Mouse (Mus musculus): Measurements from ENCODE around the gene Uqcc3. TPM values are rescaled to one million over a fixed set of nuclear protein-coding genes. Genes with fewer than 3 reads are reported as not detected.
A peak's percentile ranks its signal among the peaks of the same experiment; 100 is the strongest.

Uqcc3 gene
- polyA plus RNA-seq, 1 experiment from 2014 or later = 60.6 TPM

GRCm38 (mm10) chr19:8920073-8920736 lies 39.5 kb upstream of the Uqcc3 start, which contains the start of gene B3gat3:
Gene B3gat3, plus strand, starts transcription at chr19:8920374.
- H3K27me3 ChIP-seq (ENCODE audit: control insufficient read depth, insufficient read depth, low read length) = no peaks in the 10 kb centered on the region
- H3K4me1 ChIP-seq (replicated peaks; ENCODE audit: control insufficient read depth, insufficient read depth, low read length) = peaks cover 17% of the 10 kb centered on the region
- ATAC-seq (ENCODE audit: low FRiP score) (peak; percentile 98), DNase-seq (ENCODE audit: low spot score) (peak; percentile 89)
- peak within 1 kb of the TSS; percentile 84 for H3K27ac ChIP-seq
- WGBS = 3% methylated on average over 40 of the region's 50 CpGs
- H3K9me3 ChIP-seq (ENCODE audit: control insufficient read depth, low read length) = no peaks in the 10 kb centered on the region
- peak within 1 kb of the TSS; percentile 69 for H3K4me2 ChIP-seq (replicated peaks)
- H3K36me3 ChIP-seq (replicated peaks; ENCODE audit: control insufficient read depth, insufficient read depth) = peaks cover 34% of the 10 kb centered on the region
- H3K4me3 ChIP-seq (replicated peaks; ENCODE audit: low read length) = peak within 1 kb of the TSS; percentile 93
- peak within 1 kb of the TSS; percentile 89 for H3K9ac ChIP-seq

- no peaks in the 10 kb centered on the region for H3K9me3 ChIP-seq (ENCODE audit: control insufficient read depth, low read length)
- peak overlapping the region; percentile 93 for H3K4me3 ChIP-seq (replicated peaks; ENCODE audit: low read length)
- H3K36me3 ChIP-seq (replicated peaks; ENCODE audit: control insufficient read depth, insufficient read depth) = peaks cover 38% of the 10 kb centered on the region
- ATAC-seq (ENCODE audit: low FRiP score) = no peak
- DNase-seq (ENCODE audit: low spot score) = no peak
- H3K4me1 ChIP-seq (replicated peaks; ENCODE audit: control insufficient read depth, insufficient read depth, low read length) = peaks cover 17% of the 10 kb centered on the region
- H3K9ac ChIP-seq = peak overlapping the region; percentile 89; the same call in 1 of the 2 replicates
- WGBS = 73% methylated on average over 6 of the region's 6 CpGs
- H3K27ac ChIP-seq = peak overlapping the region; percentile 84
- no peaks in the 10 kb centered on the region for H3K27me3 ChIP-seq (ENCODE audit: control insufficient read depth, insufficient read depth, low read length)
- H3K4me2 ChIP-seq (replicated peaks) = peak overlapping the region; percentile 69
Observed at GRCm38 (mm10) chr19:8919684-8920072, 39.0 kb upstream of the Uqcc3 start.

GRCm38 (mm10) chr19:8919000-8919399 lies 38.3 kb upstream of the Uqcc3 start:
- Histone ChIP-seq H3K9ac (no peak overlapping the region), H3K27me3 (ENCODE audit: control insufficient read depth, insufficient read depth, low read length) (no peaks in the 10 kb centered on the region), H3K27ac (no peak overlapping the region), H3K4me3 (replicated peaks; ENCODE audit: low read length) (peak overlapping the region; percentile 93; the same call in 1 of the 2 replicates), H3K4me1 (replicated peaks; ENCODE audit: control insufficient read depth, insufficient read depth, low read length) (peaks cover 17% of the 10 kb centered on the region), H3K36me3 (replicated peaks; ENCODE audit: control insufficient read depth, insufficient read depth) (peaks cover 44% of the 10 kb centered on the region), H3K4me2 (replicated peaks) (no peak overlapping the region), H3K9me3 (ENCODE audit: control insufficient read depth, low read length) (no peaks in the 10 kb centered on the region)
- ATAC-seq (ENCODE audit: low FRiP score) (no peak), DNase-seq (ENCODE audit: low spot score) (no peak)
- 94% methylated on average over 3 of the region's 3 CpGs for WGBS

GRCm38 (mm10) chr19:8914212-8914611 lies 33.5 kb upstream of the Uqcc3 start:
- 98% methylated on average over 3 of the region's 3 CpGs for WGBS
- Histone ChIP-seq H3K27me3 (ENCODE audit: control insufficient read depth, insufficient read depth, low read length) (no peaks in the 10 kb centered on the region), H3K27ac (no peak overlapping the region), H3K4me1 (replicated peaks; ENCODE audit: control insufficient read depth, insufficient read depth, low read length) (no peaks in the 10 kb centered on the region), H3K9ac (no peak overlapping the region), H3K36me3 (replicated peaks; ENCODE audit: control insufficient read depth, insufficient read depth) (peaks cover 80% of the 10 kb centered on the region), H3K4me3 (replicated peaks; ENCODE audit: low read length) (no peak overlapping the region), H3K4me2 (replicated peaks) (no peak overlapping the region), H3K9me3 (ENCODE audit: control insufficient read depth, low read length) (no peaks in the 10 kb centered on the region)
- ATAC-seq (ENCODE audit: low FRiP score) = no peak
- DNase-seq (ENCODE audit: low spot score) = no peak

- no peak overlapping the region for H3K4me2 ChIP-seq (replicated peaks)
- no peaks in the 10 kb centered on the region for H3K4me1 ChIP-seq (replicated peaks; ENCODE audit: control insufficient read depth, insufficient read depth, low read length)
- no peaks in the 10 kb centered on the region for H3K27me3 ChIP-seq (ENCODE audit: control insufficient read depth, insufficient read depth, low read length)
- no peak for ATAC-seq (ENCODE audit: low FRiP score)
- H3K4me3 ChIP-seq (replicated peaks; ENCODE audit: low read length) = no peak overlapping the region
- H3K9ac ChIP-seq = no peak overlapping the region
- DNase-seq (ENCODE audit: low spot score) = no peak
- WGBS = 93% methylated on average over 5 of the region's 5 CpGs
- no peaks in the 10 kb centered on the region for H3K9me3 ChIP-seq (ENCODE audit: control insufficient read depth, low read length)
- no peak overlapping the region for H3K27ac ChIP-seq
- peaks cover 100% of the 10 kb centered on the region for H3K36me3 ChIP-seq (replicated peaks; ENCODE audit: control insufficient read depth, insufficient read depth)
Observed at GRCm38 (mm10) chr19:8911810-8912209, 31.1 kb upstream of the Uqcc3 start.

- H3K36me3 ChIP-seq (replicated peaks; ENCODE audit: control insufficient read depth, insufficient read depth) = peaks cover 99% of the 10 kb centered on the region
- no peaks in the 10 kb centered on the region for H3K27me3 ChIP-seq (ENCODE audit: control insufficient read depth, insufficient read depth, low read length)
- H3K4me2 ChIP-seq (replicated peaks) = no peak overlapping the region
- ATAC-seq (ENCODE audit: low FRiP score) (no peak), DNase-seq (ENCODE audit: low spot score) (no peak)
- no peak overlapping the region for H3K9ac ChIP-seq
- no peak overlapping the region for H3K4me3 ChIP-seq (replicated peaks; ENCODE audit: low read length)
- no peaks in the 10 kb centered on the region for H3K9me3 ChIP-seq (ENCODE audit: control insufficient read depth, low read length)
- 93% methylated on average over 6 of the region's 6 CpGs for WGBS
- no peak overlapping the region for H3K27ac ChIP-seq
- no peaks in the 10 kb centered on the region for H3K4me1 ChIP-seq (replicated peaks; ENCODE audit: control insufficient read depth, insufficient read depth, low read length)
Observed at GRCm38 (mm10) chr19:8908531-8908930, 27.8 kb upstream of the Uqcc3 start.

GRCm38 (mm10) chr19:8903412-8903811 lies 22.7 kb upstream of the Uqcc3 start:
- no peak overlapping the region for H3K4me3 ChIP-seq (replicated peaks; ENCODE audit: low read length)
- ATAC-seq (ENCODE audit: low FRiP score) (no peak), DNase-seq (ENCODE audit: low spot score) (no peak)
- H3K27ac ChIP-seq = no peak overlapping the region
- H3K27me3 ChIP-seq (ENCODE audit: control insufficient read depth, insufficient read depth, low read length) = no peaks in the 10 kb centered on the region
- no peak overlapping the region for H3K9ac ChIP-seq
- no peaks in the 10 kb centered on the region for H3K9me3 ChIP-seq (ENCODE audit: control insufficient read depth, low read length)
- H3K4me1 ChIP-seq (replicated peaks; ENCODE audit: control insufficient read depth, insufficient read depth, low read length) = peaks cover 9% of the 10 kb centered on the region
- 98% methylated on average over 5 of the region's 5 CpGs for WGBS
- H3K36me3 ChIP-seq (replicated peaks; ENCODE audit: control insufficient read depth, insufficient read depth) = peaks cover 62% of the 10 kb centered on the region
- no peak overlapping the region for H3K4me2 ChIP-seq (replicated peaks)

- Histone ChIP-seq H3K27me3 (ENCODE audit: control insufficient read depth, insufficient read depth, low read length) (no peaks in the 10 kb centered on the region), H3K36me3 (replicated peaks; ENCODE audit: control insufficient read depth, insufficient read depth) (peaks cover 38% of the 10 kb centered on the region), H3K9me3 (ENCODE audit: control insufficient read depth, low read length) (no peaks in the 10 kb centered on the region), H3K4me3 (replicated peaks; ENCODE audit: low read length) (peak overlapping the region; percentile 81), H3K4me1 (replicated peaks; ENCODE audit: control insufficient read depth, insufficient read depth, low read length) (peaks cover 17% of the 10 kb centered on the region), H3K9ac (peak overlapping the region; percentile 89), H3K27ac (no peak overlapping the region), H3K4me2 (replicated peaks) (peak overlapping the region; percentile 95)
- DNase-seq (ENCODE audit: low spot score) (no peak), ATAC-seq (ENCODE audit: low FRiP score) (no peak)
- WGBS = 69% methylated on average over 3 of the region's 3 CpGs
Observed at GRCm38 (mm10) chr19:8899079-8899478, 18.4 kb upstream of the Uqcc3 start.

GRCm38 (mm10) chr19:8898576-8898975 lies 17.9 kb upstream of the Uqcc3 start:
- H3K9me3 ChIP-seq (ENCODE audit: control insufficient read depth, low read length) = no peaks in the 10 kb centered on the region
- ATAC-seq (ENCODE audit: low FRiP score) = no peak
- no peak for DNase-seq (ENCODE audit: low spot score)
- WGBS = 13% methylated on average over 13 of the region's 13 CpGs
- H3K4me3 ChIP-seq (replicated peaks; ENCODE audit: low read length) = peak overlapping the region; percentile 81
- peak overlapping the region; percentile 87 for H3K27ac ChIP-seq
- H3K4me2 ChIP-seq (replicated peaks) = peak overlapping the region; percentile 95
- H3K4me1 ChIP-seq (replicated peaks; ENCODE audit: control insufficient read depth, insufficient read depth, low read length) = peaks cover 22% of the 10 kb centered on the region
- H3K27me3 ChIP-seq (ENCODE audit: control insufficient read depth, insufficient read depth, low read length) = no peaks in the 10 kb centered on the region
- H3K9ac ChIP-seq = peak overlapping the region; percentile 89
- H3K36me3 ChIP-seq (replicated peaks; ENCODE audit: control insufficient read depth, insufficient read depth) = peaks cover 33% of the 10 kb centered on the region

Data from hindbrain, embryonic 14.5 days (tissue).